Mouse (Mus musculus): ENCODE measurements around the gene Slc26a1.

DNA sequence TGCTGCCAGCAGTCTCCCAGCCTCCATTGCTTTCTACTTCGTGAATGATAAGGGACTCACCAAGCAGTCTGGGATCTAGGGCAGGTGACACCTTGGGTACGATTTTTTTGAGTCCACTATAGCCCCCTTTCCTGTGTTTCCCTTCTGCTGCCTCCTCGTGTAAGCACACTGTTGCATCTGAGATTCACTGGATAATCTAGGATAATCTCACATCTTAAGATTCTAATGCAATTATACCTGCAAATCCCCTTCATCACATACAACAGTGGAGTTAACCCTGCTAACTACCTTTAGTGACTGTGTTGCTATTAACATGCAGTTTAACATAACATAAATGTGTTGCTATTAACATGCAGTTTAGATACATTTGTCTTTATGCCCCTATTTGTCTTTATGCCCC, 10.3 kb downstream of the Slc26a1 start:
- no peak for TF ChIP-seq CTCF (IDR thresholded peaks at IDR 0.05; ENCODE audit: borderline replicate concordance, control insufficient read depth, extremely low read depth, insufficient read depth, low read length, poor library complexity)
- TF ChIP-seq POLR2A (IDR thresholded peaks at IDR 0.05; ENCODE audit: control insufficient read depth, extremely low read depth, insufficient read depth, low read length, poor library complexity): no peak
